Mouse (Mus musculus) embryonic fibroblast, embryonic 13.5 days (primary cell): ENCODE data around the gene Wdfy3.

Experiments used
- CTCF ChIP-seq: IDR thresholded peaks from 2 replicates; pipeline ENCODE4 v1.5.1; 2011; ENCODE audit warnings: mild to moderate bottlenecking, control low read depth, low read length, moderate library complexity, borderline replicate concordance; ENCODE audit not compliant: insufficient read depth
- POLR2A ChIP-seq: IDR thresholded peaks from 2 replicates; pipeline ENCODE4 v1.6.1; 2011; ENCODE audit warnings: low read depth, mild to moderate bottlenecking, control low read depth, low read length, moderate library complexity

GRCm38 (mm10) chr5:102110031-102110430 is 40.3 kb upstream of the Wdfy3 start:
- TF ChIP-seq POLR2A (no peak), CTCF (no peak)
